Mouse (Mus musculus): ENCODE measurements around the gene Wasl. TPM values are rescaled to one million over a fixed set of nuclear protein-coding genes. Genes with fewer than 3 reads are reported as not detected.

Gene Wasl
- polyA plus RNA-seq, 1 experiment, result 10.5 TPM

DNA sequence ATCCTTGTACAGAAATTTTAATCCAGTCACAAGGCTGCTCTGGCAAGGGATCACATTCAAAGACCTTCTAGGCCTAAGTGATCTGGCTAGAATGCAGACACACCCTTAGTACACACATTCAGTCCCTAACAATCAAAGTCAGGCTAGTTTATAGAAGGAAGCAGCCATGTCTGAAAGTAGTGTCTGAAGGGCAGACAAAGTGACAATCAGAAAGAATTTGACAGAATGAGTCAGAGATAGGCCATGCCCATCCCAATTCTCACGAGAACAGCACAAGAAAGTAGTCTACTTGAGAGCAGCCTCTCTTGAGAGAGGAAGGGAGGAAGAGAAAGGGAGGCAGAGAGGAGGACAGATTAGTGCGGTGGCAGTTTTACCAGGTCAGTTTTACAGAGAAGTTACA is 42.7 kb downstream of the Wasl start:
- H3K27me3 ChIP-seq (replicated peaks), result no peaks in the 10 kb centered on the region

GRCm38 (mm10) chr6:24620936-24621335 is 43.9 kb downstream of the Wasl start:
- Histone ChIP-seq H3K36me3 (replicated peaks; ENCODE audit: low read length) (peaks cover 85% of the 10 kb centered on the region), H3K27me3 (replicated peaks) (no peaks in the 10 kb centered on the region), H3K4me1 (peaks cover 4% of the 10 kb centered on the region; the same call in 1 of the 2 replicates), H3K4me3 (replicated peaks) (no peak overlapping the region), H3K9me3 (no peaks in the 10 kb centered on the region)
- TF ChIP-seq GATA1 (IDR thresholded peaks at IDR 0.05; ENCODE audit: borderline replicate concordance, low read length) (no peak), FLI1 (IDR thresholded peaks at IDR 0.05; ENCODE audit: low read length) (no peak)

More for the DNA sequence above, 42.7 kb downstream of the Wasl start:
- Histone ChIP-seq H3K9me3 (no peaks in the 10 kb centered on the region), H3K36me3 (replicated peaks; ENCODE audit: low read length) (peaks cover 81% of the 10 kb centered on the region), H3K4me3 (replicated peaks) (no peak overlapping the region), H3K4me1 (peaks cover 4% of the 10 kb centered on the region; the same call in 1 of the 2 replicates)
- no peak for TF ChIP-seq FLI1 (IDR thresholded peaks at IDR 0.05; ENCODE audit: low read length)
- TF ChIP-seq GATA1 (IDR thresholded peaks at IDR 0.05; ENCODE audit: borderline replicate concordance, low read length), result no peak

GRCm38 (mm10) chr6:24619285-24620045 is 45.3 kb downstream of the Wasl start:
- Histone ChIP-seq H3K4me3 (replicated peaks) (no peak overlapping the region), H3K4me1 (peaks cover 4% of the 10 kb centered on the region; the same call in 1 of the 2 replicates), H3K9me3 (no peaks in the 10 kb centered on the region), H3K27me3 (replicated peaks) (no peaks in the 10 kb centered on the region), H3K36me3 (replicated peaks; ENCODE audit: low read length) (peaks cover 86% of the 10 kb centered on the region)
- TF ChIP-seq GATA1 (IDR thresholded peaks at IDR 0.05; ENCODE audit: borderline replicate concordance, low read length), result no peak
- TF ChIP-seq FLI1 (IDR thresholded peaks at IDR 0.05; ENCODE audit: low read length), result no peak

- no peak for TF ChIP-seq FLI1 (IDR thresholded peaks at IDR 0.05; ENCODE audit: low read length)
- TF ChIP-seq GATA1 (IDR thresholded peaks at IDR 0.05; ENCODE audit: borderline replicate concordance, low read length), result no peak
- H3K4me3 ChIP-seq (replicated peaks), result no peak overlapping the region
- H3K9me3 ChIP-seq, result no peaks in the 10 kb centered on the region
- H3K4me1 ChIP-seq, result peaks cover 4% of the 10 kb centered on the region; the same call in 1 of the 2 replicates
- H3K27me3 ChIP-seq (replicated peaks), result no peaks in the 10 kb centered on the region
- peaks cover 88% of the 10 kb centered on the region for H3K36me3 ChIP-seq (replicated peaks; ENCODE audit: low read length)
Observed at GRCm38 (mm10) chr6:24616746-24617145, 48.1 kb downstream of the Wasl start.

- H3K27me3 ChIP-seq (replicated peaks), result no peaks in the 10 kb centered on the region
- no peak overlapping the region for H3K4me3 ChIP-seq (replicated peaks)
- no peaks in the 10 kb centered on the region for H3K9me3 ChIP-seq
- TF ChIP-seq FLI1 (IDR thresholded peaks at IDR 0.05; ENCODE audit: low read length), result no peak
- TF ChIP-seq GATA1 (IDR thresholded peaks at IDR 0.05; ENCODE audit: borderline replicate concordance, low read length), result no peak
- H3K4me1 ChIP-seq, result no peaks in the 10 kb centered on the region
- peaks cover 69% of the 10 kb centered on the region for H3K36me3 ChIP-seq (replicated peaks; ENCODE audit: low read length)
Observed at GRCm38 (mm10) chr6:24613918-24614317, 50.9 kb downstream of the Wasl start.

GRCm38 (mm10) chr6:24613346-24613745 is 51.5 kb downstream of the Wasl start:
- no peaks in the 10 kb centered on the region for H3K4me1 ChIP-seq
- no peak overlapping the region for H3K4me3 ChIP-seq (replicated peaks)
- TF ChIP-seq FLI1 (IDR thresholded peaks at IDR 0.05; ENCODE audit: low read length) (no peak), GATA1 (IDR thresholded peaks at IDR 0.05; ENCODE audit: borderline replicate concordance, low read length) (no peak)
- H3K36me3 ChIP-seq (replicated peaks; ENCODE audit: low read length), result peaks cover 64% of the 10 kb centered on the region
- H3K9me3 ChIP-seq, result no peaks in the 10 kb centered on the region
- H3K27me3 ChIP-seq (replicated peaks), result no peaks in the 10 kb centered on the region

GRCm38 (mm10) chr6:24612074-24612755 is 52.6 kb downstream of the Wasl start:
- Histone ChIP-seq H3K36me3 (replicated peaks; ENCODE audit: low read length) (peaks cover 52% of the 10 kb centered on the region), H3K27me3 (replicated peaks) (no peaks in the 10 kb centered on the region), H3K9me3 (no peaks in the 10 kb centered on the region), H3K4me1 (no peaks in the 10 kb centered on the region), H3K4me3 (replicated peaks) (no peak overlapping the region)
- TF ChIP-seq GATA1 (IDR thresholded peaks at IDR 0.05; ENCODE audit: borderline replicate concordance, low read length) (no peak), FLI1 (IDR thresholded peaks at IDR 0.05; ENCODE audit: low read length) (no peak)

DNA sequence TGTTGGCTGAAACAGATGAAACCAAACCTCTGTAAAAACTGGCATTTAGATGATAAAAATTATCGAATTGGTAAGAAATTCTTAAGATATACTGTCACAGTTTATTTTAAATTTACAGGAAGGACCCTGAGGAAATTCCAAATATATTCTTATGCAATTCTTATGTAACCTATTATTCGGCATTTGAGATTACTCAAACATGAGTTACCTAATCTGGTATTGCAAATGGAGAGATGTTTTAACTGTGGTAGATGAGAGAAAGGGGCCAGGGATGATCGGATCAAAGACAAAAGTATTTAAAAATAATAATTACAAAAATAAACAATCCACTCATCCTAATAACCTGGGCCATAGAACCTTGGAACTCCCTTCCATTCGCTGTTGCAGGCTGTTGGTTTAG is 54.5 kb downstream of the Wasl start:
- Histone ChIP-seq H3K4me3 (replicated peaks) (no peak overlapping the region), H3K36me3 (replicated peaks; ENCODE audit: low read length) (peaks cover 34% of the 10 kb centered on the region), H3K9me3 (no peaks in the 10 kb centered on the region), H3K4me1 (no peaks in the 10 kb centered on the region), H3K27me3 (replicated peaks) (no peaks in the 10 kb centered on the region)
- TF ChIP-seq FLI1 (IDR thresholded peaks at IDR 0.05; ENCODE audit: low read length) (no peak), GATA1 (IDR thresholded peaks at IDR 0.05; ENCODE audit: borderline replicate concordance, low read length) (no peak)

- Histone ChIP-seq H3K9me3 (no peaks in the 10 kb centered on the region), H3K27me3 (replicated peaks) (no peaks in the 10 kb centered on the region), H3K4me1 (no peaks in the 10 kb centered on the region), H3K36me3 (replicated peaks; ENCODE audit: low read length) (peaks cover 26% of the 10 kb centered on the region), H3K4me3 (replicated peaks) (no peak overlapping the region)
- TF ChIP-seq GATA1 (IDR thresholded peaks at IDR 0.05; ENCODE audit: borderline replicate concordance, low read length) (no peak), FLI1 (IDR thresholded peaks at IDR 0.05; ENCODE audit: low read length) (no peak)
Observed at GRCm38 (mm10) chr6:24609531-24609930, 55.3 kb downstream of the Wasl start.

DNA sequence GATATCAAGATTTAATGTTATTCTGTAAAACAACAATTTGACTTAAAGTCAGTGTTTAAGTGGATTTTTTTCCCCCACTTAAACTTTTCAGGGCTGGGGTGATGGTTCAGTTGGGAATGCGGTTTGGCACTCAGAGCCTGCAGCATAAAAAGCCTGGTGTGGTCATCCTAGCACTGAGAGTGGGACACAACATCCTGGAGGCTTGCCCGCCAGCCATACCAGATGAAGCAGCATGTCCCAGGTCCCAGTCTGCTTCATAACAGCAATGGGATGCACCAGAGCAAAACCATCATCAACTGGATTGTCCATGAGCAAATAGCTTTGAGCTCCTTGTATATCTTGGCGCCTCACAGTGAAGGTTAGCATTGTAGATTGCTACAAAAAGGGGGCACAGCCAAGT is 56.1 kb downstream of the Wasl start:
- peaks cover 18% of the 10 kb centered on the region for H3K36me3 ChIP-seq (replicated peaks; ENCODE audit: low read length)
- H3K27me3 ChIP-seq (replicated peaks), result no peaks in the 10 kb centered on the region
- no peak overlapping the region for H3K4me3 ChIP-seq (replicated peaks)
- H3K4me1 ChIP-seq, result no peaks in the 10 kb centered on the region
- TF ChIP-seq FLI1 (IDR thresholded peaks at IDR 0.05; ENCODE audit: low read length) (no peak), GATA1 (IDR thresholded peaks at IDR 0.05; ENCODE audit: borderline replicate concordance, low read length) (no peak)
- H3K9me3 ChIP-seq, result 0 out of 2 replicates have a peak, but pooled peaks cover 2% of the 10 kb centered on the region

All from megakaryocyte, embryonic 14.5 days (primary cell).